Mouse (Mus musculus) heart, adult 10 weeks (tissue): Measurements from ENCODE around the gene Olfr1461. TPM values are rescaled to one million over a fixed set of nuclear protein-coding genes. Genes with fewer than 3 reads are reported as not detected.

Experiments used
- polyA plus RNA-seq: library from polyadenylated mRNA; stranded (reverse); fragments of 350-450 nt; fragmentation: Illumina TruSeq; extraction: RNeasy Lipid Tissue Mini Kit (QIAGEN cat#74804); gene quantifications from one replicate; pipeline ENCODE4 v1.2.3, GENCODE M21; 2014; ENCODE audit warnings: low read depth, low replicate concordance

The Olfr1461 gene
- polyA plus RNA-seq = not detected

DNA sequence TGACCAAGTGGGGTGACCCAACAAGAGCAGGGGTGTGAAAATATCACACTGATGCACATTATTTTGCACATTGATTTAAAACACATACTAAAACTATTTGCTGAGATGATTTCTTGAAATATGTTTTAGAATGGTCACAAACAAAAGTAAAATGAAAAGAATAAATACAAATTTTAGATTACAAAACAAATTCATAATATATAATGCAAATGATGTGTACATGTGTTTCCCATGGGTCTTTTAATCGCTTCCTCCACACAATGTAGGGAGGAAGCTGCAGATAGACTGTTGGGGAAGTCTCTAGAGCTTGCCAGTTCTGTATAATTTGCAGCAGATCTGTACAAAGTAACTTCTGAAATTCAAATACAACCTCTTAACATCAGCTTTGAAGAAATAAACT is at the start of gene Olfr1461:
TSS of gene Olfr1461 (plus strand) at position 301 of the 400 bp plus-strand sequence.

DNA sequence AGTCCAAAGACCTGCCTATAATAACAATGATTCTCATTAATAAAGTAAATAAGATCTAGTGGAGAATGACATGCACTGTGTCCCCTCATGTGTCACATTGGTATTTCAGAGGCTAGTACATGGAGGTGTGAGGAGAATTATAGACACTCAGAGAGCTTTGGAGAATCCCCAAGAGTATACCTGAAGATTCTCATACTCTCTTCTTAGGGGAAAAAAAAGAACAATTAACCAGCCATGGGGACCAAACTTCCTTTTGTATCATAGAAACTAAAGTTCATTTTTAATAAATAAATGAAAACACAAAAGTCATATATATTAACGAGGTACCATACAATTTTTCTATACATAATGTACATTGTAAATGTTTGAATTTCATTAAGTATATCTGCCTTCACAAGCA is 13.4 kb upstream of the Olfr1461 start, which contains the start of gene Olfr1459:
TSS of gene Olfr1459 (minus strand) at position 101 of the 400 bp plus-strand sequence.

GRCm38 (mm10) chr19:13185434-13185833 is 22.6 kb downstream of the Olfr1461 start, which contains the start of gene Olfr1462:
Gene Olfr1462, plus strand, starts transcription at chr19:13185734.

Other genes starting within 250 kb of the Olfr1461 start
- not detected for gene Olfr1448, start 238.6 kb upstream of the Olfr1461 start, polyA plus RNA-seq
- not detected for gene Olfr1449, start 232.2 kb upstream of the Olfr1461 start, polyA plus RNA-seq
- gene Olfr1450, start 212.7 kb upstream of the Olfr1461 start, polyA plus RNA-seq = not detected
- gene Olfr1451, start 168.0 kb upstream of the Olfr1461 start, polyA plus RNA-seq = not detected
- not detected for gene Olfr1453, start 134.7 kb upstream of the Olfr1461 start, polyA plus RNA-seq
- not detected for gene Olfr1454, start 102.4 kb upstream of the Olfr1461 start, polyA plus RNA-seq
- gene Olfr1457, start 65.1 kb upstream of the Olfr1461 start, polyA plus RNA-seq = not detected
- gene Olfr1458, start 56.2 kb upstream of the Olfr1461 start, polyA plus RNA-seq = not detected
- not detected for gene Olfr1459, start 13.5 kb upstream of the Olfr1461 start, polyA plus RNA-seq
- not detected for gene Olfr1462, start 22.7 kb downstream of the Olfr1461 start, polyA plus RNA-seq
- gene Olfr1463, start 68.3 kb downstream of the Olfr1461 start, polyA plus RNA-seq = not detected
- not detected for gene Olfr1465, start 152.5 kb downstream of the Olfr1461 start, polyA plus RNA-seq
- gene Olfr1466, start 175.9 kb downstream of the Olfr1461 start, polyA plus RNA-seq = not detected
- gene Olfr1467, start 199.2 kb downstream of the Olfr1461 start, polyA plus RNA-seq = not detected
- not detected for gene Olfr1469, start 244.8 kb downstream of the Olfr1461 start, polyA plus RNA-seq